11 mouse cellular contexts compared by ENCODE assay signal in the genomic region with DNA sequence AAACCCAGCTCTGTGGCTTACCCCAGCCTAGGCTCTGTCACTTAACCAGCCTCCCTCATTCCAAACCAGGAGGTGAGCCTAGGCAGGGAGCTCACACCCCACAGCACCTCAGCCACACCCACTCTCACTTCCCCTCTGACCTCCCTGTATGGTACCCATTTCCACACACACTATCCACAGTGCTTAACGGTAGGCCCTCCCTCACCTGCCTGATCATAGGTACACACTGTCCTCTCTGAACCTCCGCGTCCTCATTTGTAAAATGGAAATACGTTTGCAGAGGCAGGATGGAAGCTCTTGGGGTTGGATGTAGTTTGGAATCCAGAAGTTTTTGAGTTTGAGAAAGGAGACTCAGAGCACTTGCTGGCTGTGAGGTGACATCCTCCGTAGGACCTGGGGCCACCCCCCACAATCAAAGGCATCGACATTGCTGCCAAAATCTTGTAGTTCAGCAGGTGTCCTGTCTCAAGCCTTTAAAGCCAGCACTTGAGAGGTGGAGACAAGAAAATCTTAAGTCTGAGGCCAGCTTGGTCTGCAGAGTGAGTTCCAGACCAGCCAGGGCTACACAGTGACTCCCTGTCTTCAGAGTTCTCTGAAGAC. TPM values are rescaled to one million over a fixed set of nuclear protein-coding genes. Genes with fewer than 3 reads are reported as not detected.
A peak's percentile ranks its signal among the peaks of the same experiment; 100 is the strongest.
DNase-seq lines count a peak whose midpoint lies in the region; ATAC-seq and TF ChIP-seq lines count a peak whose summit lies in the region.
"Had no signal": no experiment of that assay in that cellular context is flagged by ENCODE, and none has a peak within 500 bp of the region (broad histone marks: within the 10 kb centered on the region; RNA-seq: fewer than 3 reads in every experiment).

No protein-coding gene starts in this region.

- peak overlapping the region; percentile 87 for H3K27ac ChIP-seq in hindbrain, embryonic 10.5 days
- no peak overlapping the region for H3K27ac ChIP-seq in hindbrain, embryonic 13.5 days
- H3K27ac ChIP-seq in forebrain, embryonic 14.5 days (ENCODE audit: low read depth, low read length) = peak overlapping the region; percentile 52; the same call in 1 of the 2 replicates
- peak overlapping the region; percentile 89 for H3K27ac ChIP-seq in limb, embryonic 15.5 days

- H3K4me1 ChIP-seq in hindbrain, embryonic 10.5 days (replicated peaks) = peaks cover 65% of the 10 kb centered on the region
- H3K4me1 ChIP-seq in hindbrain, embryonic 13.5 days (replicated peaks) = peaks cover 26% of the 10 kb centered on the region
- H3K4me1 ChIP-seq in E14TG2a.4 (replicated peaks; ENCODE audit: low read depth, low read length) = peaks cover 91% of the 10 kb centered on the region
- H3K4me1 ChIP-seq in forebrain, embryonic 14.5 days (ENCODE audit: control insufficient read depth, insufficient read depth, low read length) = peaks cover 3% of the 10 kb centered on the region; the same call in 1 of the 2 replicates
- peaks cover 74% of the 10 kb centered on the region for H3K4me1 ChIP-seq in limb, embryonic 15.5 days

- no peak overlapping the region for H3K9ac ChIP-seq in hindbrain, embryonic 13.5 days
- no peak overlapping the region for H3K9ac ChIP-seq in forebrain, embryonic 14.5 days (ENCODE audit: low read length)
- no peak overlapping the region for H3K9ac ChIP-seq in limb, embryonic 15.5 days

- no peak for TF ChIP-seq CTCF in E14TG2a.4 (conservative IDR thresholded peaks at IDR 0.05; ENCODE audit: low read length)

- H3K27me3 ChIP-seq in hindbrain, embryonic 10.5 days (ENCODE audit: insufficient read depth, poor library complexity, severe bottlenecking) = no peaks in the 10 kb centered on the region
- no peaks in the 10 kb centered on the region for H3K27me3 ChIP-seq in hindbrain, embryonic 13.5 days
- H3K27me3 ChIP-seq in E14TG2a.4 (ENCODE audit: insufficient read depth, low read length) = no peaks in the 10 kb centered on the region
- no peaks in the 10 kb centered on the region for H3K27me3 ChIP-seq in forebrain, embryonic 14.5 days (replicated peaks; ENCODE audit: control insufficient read depth, insufficient read depth, low read length)
- no peaks in the 10 kb centered on the region for H3K27me3 ChIP-seq in limb, embryonic 15.5 days

- WGBS in hindbrain, embryonic 10.5 days = 62% methylated on average over 6 of the region's 6 CpGs
- WGBS in hindbrain, embryonic 13.5 days = 61% methylated on average over 6 of the region's 6 CpGs
- 65% methylated on average over 6 of the region's 6 CpGs for WGBS in forebrain, embryonic 14.5 days
- WGBS in limb, embryonic 15.5 days = 45% methylated on average over 6 of the region's 6 CpGs

- H3K9me3 ChIP-seq in hindbrain, embryonic 10.5 days = no peaks in the 10 kb centered on the region
- H3K9me3 ChIP-seq in hindbrain, embryonic 13.5 days = no peaks in the 10 kb centered on the region
- H3K9me3 ChIP-seq in E14TG2a.4 (ENCODE audit: low read length) = no peaks in the 10 kb centered on the region
- H3K9me3 ChIP-seq in forebrain, embryonic 14.5 days (replicated peaks; ENCODE audit: control insufficient read depth, low read length) = no peaks in the 10 kb centered on the region
- no peaks in the 10 kb centered on the region for H3K9me3 ChIP-seq in limb, embryonic 15.5 days
- H3K9me3 ChIP-seq: G1E had no signal

- no peak overlapping the region for H3K4me3 ChIP-seq in hindbrain, embryonic 10.5 days
- no peak overlapping the region for H3K4me3 ChIP-seq in hindbrain, embryonic 13.5 days
- peak overlapping the region; percentile 53 for H3K4me3 ChIP-seq in E14TG2a.4 (replicated peaks; ENCODE audit: low read length)
- no peak overlapping the region for H3K4me3 ChIP-seq in forebrain, embryonic 14.5 days (ENCODE audit: low read depth, low read length)
- H3K4me3 ChIP-seq in limb, embryonic 15.5 days = no peak overlapping the region
- H3K4me3 ChIP-seq: erythroblast, embryonic 14.5 days had no signal

- no peaks in the 10 kb centered on the region for H3K36me3 ChIP-seq in hindbrain, embryonic 10.5 days
- no peaks in the 10 kb centered on the region for H3K36me3 ChIP-seq in hindbrain, embryonic 13.5 days
- H3K36me3 ChIP-seq in E14TG2a.4 (ENCODE audit: insufficient read depth, low read length) = peaks cover 68% of the 10 kb centered on the region
- no peaks in the 10 kb centered on the region for H3K36me3 ChIP-seq in forebrain, embryonic 14.5 days (ENCODE audit: control insufficient read depth, insufficient read depth, low read length)
- peaks cover 6% of the 10 kb centered on the region; the same call in 1 of the 2 replicates for H3K36me3 ChIP-seq in limb, embryonic 15.5 days
- H3K36me3 ChIP-seq: G1E had no signal

- no peak for ATAC-seq in hindbrain, embryonic 13.5 days (ENCODE audit: low FRiP score)
- ATAC-seq in forebrain, embryonic 14.5 days = no peak
- 0 out of 2 replicates have a peak, but pooled peaks have one; percentile 12 for ATAC-seq in limb, embryonic 15.5 days (ENCODE audit: insufficient number of reproducible peaks, low FRiP score, low TSS enrichment, low read depth)

- H3K4me2 ChIP-seq in hindbrain, embryonic 13.5 days = no peak overlapping the region
- H3K4me2 ChIP-seq in forebrain, embryonic 14.5 days (ENCODE audit: low read length) = 0 out of 2 replicates have a peak overlapping the region, but pooled peaks have one; percentile 3
- no peak overlapping the region for H3K4me2 ChIP-seq in limb, embryonic 15.5 days

- DNase-seq in hindbrain, embryonic 10.5 days (ENCODE audit: low spot score) = no peak
- DNase-seq in forebrain, embryonic 14.5 days (ENCODE audit: low spot score) = no peak
- DNase-seq in urinary bladder, postnatal 25 days (ENCODE audit: low spot score) = no peak
- DNase-seq in adrenal gland, postnatal 4 days (ENCODE audit: low spot score in 2 of 2) = no peak
- DNase-seq in left cerebral cortex, adult 8-10 months (ENCODE audit: low spot score in 2 of 2) = no peak

RNA-seq across cellular contexts. Expression of a gene that starts 27.0 kb away (rescaled TPM):
- 15.2 and 18.2 TPM in 2 replicates for polyA plus RNA-seq in hindbrain, embryonic 10.5 days (2016; fragmentation: Nextera tagmentation; extraction: Ambion mirVana)
- polyA plus RNA-seq in hindbrain, embryonic 13.5 days (2015; fragmentation: Nextera tagmentation; extraction: Ambion mirVana) = 6.1 and 6.8 TPM in 2 replicates
- polyA plus RNA-seq in forebrain, embryonic 14.5 days (2014; fragmentation: Nextera tagmentation; extraction: Ambion mirVana) = 4.0 and 4.7 TPM in 2 replicates
- polyA plus RNA-seq in limb, embryonic 15.5 days (2015; fragmentation: Nextera tagmentation; extraction: Ambion mirVana) = 40.6 and 44.5 TPM in 2 replicates
- 100 to 1,000 TPM; 170 to 191 TPM for total RNA-seq in adrenal gland, postnatal 4 days (2021)
- 1 to 10 TPM; 4.1 to 6.4 (median 6.0) TPM for total RNA-seq in left cerebral cortex, adult 8-10 months (2022)
- polyA plus RNA-seq: G1E had no signal

RNA-seq across cellular contexts. Expression of a gene that starts 42.5 kb away (rescaled TPM):
- not detected in 2 replicates for polyA plus RNA-seq in hindbrain, embryonic 10.5 days (2016; fragmentation: Nextera tagmentation; extraction: Ambion mirVana)
- not detected in 2 replicates for polyA plus RNA-seq in hindbrain, embryonic 13.5 days (2015; fragmentation: Nextera tagmentation; extraction: Ambion mirVana)
- polyA plus RNA-seq in forebrain, embryonic 14.5 days (2014; fragmentation: Nextera tagmentation; extraction: Ambion mirVana) = not detected in 2 replicates
- 0.23 and 0.40 TPM in 2 replicates for polyA plus RNA-seq in limb, embryonic 15.5 days (2015; fragmentation: Nextera tagmentation; extraction: Ambion mirVana)
- total RNA-seq in adrenal gland, postnatal 4 days (2021) = not detected
- not detected for total RNA-seq in left cerebral cortex, adult 8-10 months (2022)
- polyA plus RNA-seq: brain, embryonic 14.5 days; erythroblast, embryonic 14.5 days; G1E had no signal
